Mouse (Mus musculus) CH12.LX (cell line): Measurements from ENCODE around the gene Ric8a. TPM values are rescaled to one million over a fixed set of nuclear protein-coding genes. Genes with fewer than 3 reads are reported as not detected.

Source experiments
- DNase-seq: peaks from one replicate; pipeline ENCODE4 v3.0.0-alpha.2; 2013; ENCODE audit errors: extremely low read depth
- H3K27ac ChIP-seq: 2 replicates; pipeline ENCODE4 v1.5.1; 2012; ENCODE audit warnings: low read depth, mild to moderate bottlenecking, control low read depth, moderate library complexity; ENCODE audit not compliant: insufficient read depth
- H3K27me3 ChIP-seq: replicated peaks from 2 replicates; pipeline ENCODE3; 2012; ENCODE audit warnings: inconsistent platforms
- H3K36me3 ChIP-seq, 2 experiments: replicated peaks in 1 of 2; 2 replicates each; pipeline versions ENCODE3 to v1.6.1; 2012; ENCODE audit warnings: inconsistent platforms in 1 of 2, low read length in 1 of 2, mild to moderate bottlenecking in 1 of 2, mixed read lengths in 1 of 2, moderate library complexity in 1 of 2; ENCODE audit not compliant: control insufficient read depth in 1 of 2, insufficient read depth in 1 of 2
- H3K4me1 ChIP-seq, 2 experiments: 2 replicates each; pipeline ENCODE4 v1.6.1; 2012; ENCODE audit warnings: inconsistent platforms in 1 of 2, moderate library complexity in 1 of 2; ENCODE audit not compliant: insufficient read depth in 2 of 2, control insufficient read depth in 1 of 2
- H3K4me2 ChIP-seq: 2 replicates; pipeline ENCODE4 v1.6.1; 2012; ENCODE audit warnings: low read depth, mild to moderate bottlenecking, control low read depth; ENCODE audit not compliant: poor library complexity, insufficient read depth, severe bottlenecking
- H3K4me3 ChIP-seq, 3 experiments: fragments of 150-350 bp in 1 of 3; sonication (generic) in 1 of 3; replicated peaks in 1 of 3; 2 replicates each; pipeline versions ENCODE3 to v1.5.1; 2011 to 2012; ENCODE audit warnings: low read depth in 2 of 3, low read length in 2 of 3, mild to moderate bottlenecking in 2 of 3, moderate library complexity in 2 of 3, control low read depth in 1 of 3, improper control_type of control experiment in 1 of 3, inconsistent platforms in 1 of 3, mixed read lengths in 1 of 3; ENCODE audit not compliant: poor library complexity in 1 of 3
- H3K79me2 ChIP-seq: replicated peaks from 2 replicates; pipeline ENCODE4 v1.6.1; 2012; ENCODE audit warnings: mild to moderate bottlenecking, moderate library complexity; ENCODE audit not compliant: control insufficient read depth, poor library complexity, insufficient read depth, severe bottlenecking; ENCODE audit errors: extremely low read depth
- H3K9ac ChIP-seq: 2 replicates; pipeline ENCODE4 v1.6.1; 2012; ENCODE audit warnings: low read depth, mild to moderate bottlenecking, control low read depth, moderate library complexity; ENCODE audit not compliant: insufficient read depth
- H3K9me3 ChIP-seq: replicated peaks from 2 replicates; pipeline ENCODE3; 2012; ENCODE audit warnings: low read length, inconsistent platforms, mixed read lengths
- BHLHE40 ChIP-seq: IDR thresholded peaks from 2 replicates; pipeline ENCODE4 v1.6.1; 2011; ENCODE audit warnings: mild to moderate bottlenecking, low read depth, low read length, improper control_type of control experiment
- E2F4 ChIP-seq: IDR thresholded peaks from 2 replicates; pipeline ENCODE4 v1.6.1; 2011; ENCODE audit warnings: low read depth, low read length, improper control_type of control experiment; ENCODE audit not compliant: insufficient replicate concordance
- ETS1 ChIP-seq: conservative IDR thresholded peaks from 2 replicates; pipeline ENCODE4 v1.6.1; 2012; ENCODE audit warnings: low read depth, mild to moderate bottlenecking, inconsistent platforms, low read length, improper control_type of control experiment, moderate library complexity
- GABPA ChIP-seq: IDR thresholded peaks from 2 replicates; pipeline ENCODE4 v1.6.1; 2012; ENCODE audit warnings: low read depth, low read length, improper control_type of control experiment, inconsistent platforms; ENCODE audit not compliant: insufficient replicate concordance
- JUN ChIP-seq: IDR thresholded peaks from 2 replicates; pipeline ENCODE4 v1.6.1; 2011; ENCODE audit warnings: low read depth, mild to moderate bottlenecking, low read length, improper control_type of control experiment, moderate library complexity; ENCODE audit not compliant: insufficient read depth
- KAT2A ChIP-seq: IDR thresholded peaks from 2 replicates; pipeline ENCODE4 v1.6.1; 2012; ENCODE audit warnings: low read length, improper control_type of control experiment, inconsistent platforms; ENCODE audit not compliant: insufficient replicate concordance
- MAZ ChIP-seq: IDR thresholded peaks from 2 replicates; pipeline ENCODE4 v1.6.1; 2012; ENCODE audit warnings: low read depth, mild to moderate bottlenecking, inconsistent platforms, low read length, improper control_type of control experiment, moderate library complexity
- MEF2A ChIP-seq: IDR thresholded peaks from 2 replicates; pipeline ENCODE4 v1.6.1; 2014; ENCODE audit warnings: low read depth, mild to moderate bottlenecking, inconsistent platforms, low read length, improper control_type of control experiment, borderline replicate concordance
- NELFE ChIP-seq: IDR thresholded peaks from 2 replicates; pipeline ENCODE4 v1.6.1; 2011; ENCODE audit warnings: low read depth, low read length, improper control_type of control experiment
- NRF1 ChIP-seq: IDR thresholded peaks from 2 replicates; pipeline ENCODE4 v1.6.1; 2014; ENCODE audit warnings: low read depth, mild to moderate bottlenecking, inconsistent platforms, low read length, improper control_type of control experiment, moderate library complexity
- POLR2A ChIP-seq: IDR thresholded peaks from 2 replicates; pipeline ENCODE4 v1.6.1; 2011; ENCODE audit warnings: low read depth, mild to moderate bottlenecking, improper control_type of control experiment, low read length
- POLR2AphosphoS2 ChIP-seq: IDR thresholded peaks from 2 replicates; pipeline ENCODE4 v1.6.1; 2011; ENCODE audit warnings: low read depth, low read length, improper control_type of control experiment
- RCOR1 ChIP-seq: conservative IDR thresholded peaks from 2 replicates; pipeline ENCODE4 v1.6.1; 2012; ENCODE audit warnings: low read depth, mild to moderate bottlenecking, inconsistent platforms, low read length, improper control_type of control experiment
- SMC3 ChIP-seq: IDR thresholded peaks from 2 replicates; pipeline ENCODE4 v1.6.1; 2011; ENCODE audit warnings: low read depth, low read length, improper control_type of control experiment
- TCF12 ChIP-seq: IDR thresholded peaks from 2 replicates; pipeline ENCODE4 v1.6.1; 2014; ENCODE audit warnings: low read depth, mild to moderate bottlenecking, inconsistent platforms, low read length, improper control_type of control experiment
- USF1 ChIP-seq: IDR thresholded peaks from 2 replicates; pipeline ENCODE4 v1.6.1; 2014; ENCODE audit warnings: low read depth, mild to moderate bottlenecking, inconsistent platforms, low read length, improper control_type of control experiment
- USF2 ChIP-seq: conservative IDR thresholded peaks from 2 replicates; pipeline ENCODE4 v1.6.1; 2011; ENCODE audit warnings: low read depth, low read length, improper control_type of control experiment
- ZC3H11A ChIP-seq: IDR thresholded peaks from 2 replicates; pipeline ENCODE4 v1.6.1; 2012; ENCODE audit warnings: low read depth, mild to moderate bottlenecking, inconsistent platforms, low read length, improper control_type of control experiment
- dilution Hi-C: fragments of 300-500 bp; cut with MboI; formaldehyde crosslinking; loops from 2 replicates; pipeline ENCODE4 v1.14.3; 2020; ENCODE audit warnings: low sequenced_read_pairs; ENCODE audit not compliant: extremely low pct_unique_long_range_greater_than_20kb, extremely low pct_ligation_motif_present
- in situ Hi-C: fragments of 300-500 bp; cut with MboI; formaldehyde crosslinking; loops from 3 replicates; pipeline ENCODE4 v1.14.3; 2019; ENCODE audit warnings: low sequenced_read_pairs, low pct_ligation_motif_present, low pct_unique_long_range_greater_than_20kb, mixed read lengths
- polyA plus RNA-seq: library from polyadenylated mRNA; unstranded; fragments of >175 nt; gene quantifications from 2 replicates; pipeline ENCODE4 v1.2.1, GENCODE M21; 2012; ENCODE audit warnings: low read depth; ENCODE audit not compliant: insufficient read length
- total RNA-seq, 2 experiments: library from RNA; depleted of rRNA; stranded (reverse); fragments of 300-350 nt in 1 of 2; fragments of >200 nt in 1 of 2; gene quantifications; 2 replicates each; pipeline ENCODE4 v1.2.3; 2012 to 2014

The Ric8a gene
- total and polyA plus RNA-seq, 3 experiments, result 54.2 to 80.9 (median 61.9) TPM

- H3K4me1 ChIP-seq, result no peaks in the 10 kb centered on the region
- no peaks in the 10 kb centered on the region for H3K79me2 ChIP-seq
- H3K4me3 ChIP-seq, result no peak overlapping the region
- in situ Hi-C loops, result no loop called here
- TF ChIP-seq ETS1 (no peak), USF1 (no peak)
- no peaks in the 10 kb centered on the region for H3K27me3 ChIP-seq
- H3K9me3 ChIP-seq, result no peaks in the 10 kb centered on the region
- DNase-seq, result no peak
- no peak overlapping the region for H3K27ac ChIP-seq
- peaks cover 42 to 79% of the 10 kb centered on the region in 2 experiments for H3K36me3 ChIP-seq
- H3K9ac ChIP-seq, result no peak overlapping the region
- no peak overlapping the region for H3K4me2 ChIP-seq
- dilution Hi-C loops, result no loop called here
These were observed 41.1 kb downstream of the Ric8a start for GRCm38 (mm10) chr7:140897863-140898262.

- no peak overlapping the region for H3K4me2 ChIP-seq
- in situ Hi-C loops, result no loop called here
- no peak for DNase-seq
- dilution Hi-C loops, result no loop called here
- H3K4me3 ChIP-seq, result no peak overlapping the region
- H3K36me3 ChIP-seq, result peaks cover 35 to 68% of the 10 kb centered on the region in 2 experiments
- H3K9ac ChIP-seq, result no peak overlapping the region
- H3K79me2 ChIP-seq, result no peaks in the 10 kb centered on the region
- no peak for TF ChIP-seq ZC3H11A
- no peak for TF ChIP-seq E2F4
- TF ChIP-seq NRF1, result no peak
- no peak for TF ChIP-seq RCOR1
- TF ChIP-seq ETS1, result no peak
- no peak for TF ChIP-seq NELFE
- no peak for TF ChIP-seq USF2
- no peak for TF ChIP-seq POLR2A
- no peak for TF ChIP-seq POLR2AphosphoS2
- no peak for TF ChIP-seq KAT2A
- no peak for TF ChIP-seq JUN
- no peak for TF ChIP-seq BHLHE40
- no peak for TF ChIP-seq GABPA
- no peak for TF ChIP-seq TCF12
- no peak for TF ChIP-seq MAZ
- TF ChIP-seq SMC3, result no peak
- TF ChIP-seq MEF2A, result no peak
- TF ChIP-seq, all 38 proteins: peak for 0
- Histone ChIP-seq H3K9me3 (no peaks in the 10 kb centered on the region), H3K27ac (no peak overlapping the region), H3K27me3 (no peaks in the 10 kb centered on the region), H3K4me1 (no peaks in the 10 kb centered on the region)
These were observed 42.4 kb downstream of the Ric8a start for GRCm38 (mm10) chr7:140899121-140899520.
